Mouse (Mus musculus) inflammation-experienced regulatory T-cells, adult 6 months (primary cell): Measurements from ENCODE around the gene Dph1. TPM values are rescaled to one million over a fixed set of nuclear protein-coding genes. Genes with fewer than 3 reads are reported as not detected.

Experiments
- ATAC-seq: one replicate; pipeline ENCODE4 v1.8.0; 2017
- polyA plus RNA-seq, 3 experiments: library from polyadenylated mRNA; unstranded; fragments of 100-300 nt; shearing (Covaris generic); gene quantifications; one replicate each; pipeline ENCODE4 v1.2.1; 2017

Gene Dph1
- polyA plus RNA-seq, 3 experiments from 2014 or later = 4.0 to 15.3 (median 11.7) TPM

- no peak for ATAC-seq
Measured at GRCm38 (mm10) chr11:75133391-75133790, 57.6 kb downstream of the Dph1 start.

DNA sequence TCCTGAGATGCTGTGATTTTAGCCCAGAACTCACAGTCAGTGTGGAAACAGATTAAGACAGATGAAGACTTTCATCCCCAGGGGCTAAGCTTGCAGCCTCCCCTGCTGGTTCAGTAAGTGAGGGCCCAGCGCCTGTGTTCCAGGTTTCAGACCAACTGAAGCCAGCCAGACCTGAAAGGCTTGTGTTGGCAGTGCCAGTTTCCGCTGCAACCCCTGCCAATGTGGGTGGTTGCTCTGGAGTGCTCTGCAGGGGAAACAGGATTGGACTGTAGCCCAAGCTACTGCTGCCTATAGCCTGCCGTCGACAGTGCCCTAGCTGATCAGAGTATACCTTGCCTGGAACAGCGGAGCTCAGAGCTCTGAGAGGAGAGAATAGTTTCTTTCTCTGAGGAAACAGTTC, 58.8 kb downstream of the Dph1 start:
- no peak for ATAC-seq

DNA sequence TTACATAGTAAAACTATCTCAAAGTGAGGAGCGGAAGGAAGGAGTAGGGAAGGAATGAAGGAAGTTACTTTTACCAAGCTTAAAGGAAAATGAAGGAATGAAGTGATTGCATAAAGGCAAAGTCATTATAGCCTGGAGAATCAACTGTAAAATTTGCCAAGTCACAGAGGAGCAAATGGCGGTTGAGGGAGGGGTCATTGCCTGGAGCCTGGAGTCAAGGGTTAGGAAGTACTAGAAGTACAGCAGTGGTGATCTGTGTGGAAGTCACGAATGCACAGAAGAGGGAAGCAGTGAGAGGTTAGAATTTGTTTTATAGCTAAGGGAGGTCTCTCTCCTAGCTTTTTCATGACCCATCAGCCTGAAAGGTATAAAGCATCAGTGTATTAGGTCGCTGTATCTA, 59.7 kb downstream of the Dph1 start:
- ATAC-seq = no peak

DNA sequence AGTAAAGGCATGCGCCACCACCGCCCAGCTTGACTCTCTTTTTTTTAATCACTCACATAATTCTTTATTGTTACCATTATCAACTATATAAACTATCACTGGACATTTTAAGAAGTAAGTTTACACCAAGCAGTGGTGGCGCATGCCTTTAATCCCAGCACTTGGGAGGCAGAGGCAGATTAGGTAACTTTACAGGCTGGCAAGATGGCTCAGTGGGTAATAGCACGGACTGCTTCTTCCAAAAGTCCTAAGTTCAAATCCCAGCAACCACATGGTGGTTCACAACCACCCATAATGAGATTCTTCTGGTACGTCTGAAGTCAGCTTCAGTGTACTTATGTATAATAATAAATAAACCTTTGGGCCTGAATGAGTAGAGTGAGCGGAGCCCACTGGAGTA, 61.6 kb downstream of the Dph1 start:
- no peak for ATAC-seq

Other genes starting within 250 kb of the Dph1 start
- under 1 TPM; 0.21 to 0.50 (median 0.38) TPM for gene Hic1, start 21.7 kb downstream of the Dph1 start, polyA plus RNA-seq
- gene Ovca2, start 12.4 kb downstream of the Dph1 start, polyA plus RNA-seq = 10 to 100 TPM; 27.9 to 36.4 (median 32.7) TPM
- gene Rtn4rl1, start 2.5 kb upstream of the Dph1 start, polyA plus RNA-seq = 1 to 10 TPM; 1.3 to 2.5 (median 2.2) TPM
- gene Rpa1, start 157.1 kb upstream of the Dph1 start, polyA plus RNA-seq = 100 to 1,000 TPM; 199 to 296 (median 217) TPM
- 10 to 100 TPM; 10.8 to 25.4 (median 23.2) TPM for gene Smyd4, start 157.2 kb upstream of the Dph1 start, polyA plus RNA-seq
- 1 to 10 TPM; 3.3 to 5.0 (median 4.9) TPM for gene Serpinf1, start 231.5 kb upstream of the Dph1 start, polyA plus RNA-seq
- not detected for gene Serpinf2, start 248.3 kb upstream of the Dph1 start, polyA plus RNA-seq